Mouse (Mus musculus) embryonic fibroblast, embryonic 13.5 days (primary cell): ENCODE results near the gene Asap2. TPM values are rescaled to one million over a fixed set of nuclear protein-coding genes. Genes with fewer than 3 reads are reported as not detected.

Source experiments
- H3K27ac ChIP-seq: 2 replicates; pipeline ENCODE4 v1.5.1; 2012; ENCODE audit warnings: low read length, control low read depth, inconsistent platforms; ENCODE audit not compliant: insufficient read depth
- H3K4me1 ChIP-seq: 2 replicates; pipeline ENCODE4 v1.6.1; 2011; ENCODE audit warnings: low read length; ENCODE audit not compliant: control insufficient read depth, insufficient read depth
- H3K4me3 ChIP-seq: 2 replicates; pipeline ENCODE4 v1.5.1; 2011; ENCODE audit warnings: mild to moderate bottlenecking, control low read depth, low read length; ENCODE audit not compliant: insufficient read depth
- CTCF ChIP-seq: IDR thresholded peaks from 2 replicates; pipeline ENCODE4 v1.5.1; 2011; ENCODE audit warnings: mild to moderate bottlenecking, control low read depth, low read length, moderate library complexity, borderline replicate concordance; ENCODE audit not compliant: insufficient read depth
- POLR2A ChIP-seq: IDR thresholded peaks from 2 replicates; pipeline ENCODE4 v1.6.1; 2011; ENCODE audit warnings: low read depth, mild to moderate bottlenecking, control low read depth, low read length, moderate library complexity
- polyA plus RNA-seq: library from polyadenylated mRNA; stranded (reverse); fragments of >200 nt; gene quantifications from 2 replicates; pipeline ENCODE4 v1.2.4, GENCODE M21; 2011; ENCODE audit warnings: low read depth; ENCODE audit not compliant: missing spikeins, insufficient read length

Asap2 gene
- polyA plus RNA-seq, 1 experiment = 7.9 TPM

DNA sequence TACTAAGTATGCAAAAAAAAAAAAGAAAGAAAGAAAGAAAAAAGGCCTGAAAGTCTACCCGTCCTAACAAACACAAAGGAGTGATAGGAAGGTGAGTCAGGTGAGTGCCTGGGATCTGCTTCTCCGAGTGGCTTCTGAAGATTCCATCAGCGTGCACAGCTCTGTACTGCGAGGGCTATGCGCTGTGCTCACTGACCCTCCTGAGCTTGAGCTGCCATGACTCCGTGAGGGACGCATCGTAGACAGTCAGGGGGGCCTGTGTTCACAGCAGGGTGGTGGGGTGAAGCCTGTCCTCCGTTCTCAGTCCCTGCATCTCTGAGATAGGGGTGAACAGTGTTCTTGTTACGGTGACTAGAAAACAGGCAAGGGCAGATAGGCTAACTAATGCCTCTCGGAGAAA, 308.6 kb downstream of the Asap2 start:
- TF ChIP-seq POLR2A = no peak
- TF ChIP-seq CTCF = no peak
- H3K27ac ChIP-seq = no peak overlapping the region

GRCm38 (mm10) chr12:21301324-21301723, 311.1 kb downstream of the Asap2 start:
- no peak overlapping the region for H3K27ac ChIP-seq
- no peak for TF ChIP-seq CTCF
- no peak for TF ChIP-seq POLR2A

More for the DNA sequence above, 308.6 kb downstream of the Asap2 start:
- no peak overlapping the region for H3K4me3 ChIP-seq
- no peaks in the 10 kb centered on the region for H3K4me1 ChIP-seq

DNA sequence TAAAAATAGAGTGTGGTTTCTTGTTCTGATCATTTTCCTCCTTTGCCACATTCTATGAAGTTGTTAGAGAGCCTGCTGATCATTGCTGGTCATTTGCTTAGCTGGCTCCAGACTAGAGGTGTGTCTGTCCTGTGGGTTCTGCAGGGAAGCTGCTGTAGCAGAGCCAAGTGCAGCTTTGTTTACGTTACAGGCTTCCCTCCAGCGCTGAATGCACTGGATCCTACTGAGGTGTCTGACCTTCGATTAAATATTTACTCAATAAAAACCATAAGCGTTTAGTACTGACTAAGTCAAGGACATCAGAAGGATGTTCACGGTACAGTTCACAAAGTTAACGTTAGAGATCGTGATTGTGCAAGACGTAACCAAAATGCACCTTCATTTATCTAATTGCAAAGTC, 311.7 kb downstream of the Asap2 start:
- TF ChIP-seq POLR2A = no peak
- no peak for TF ChIP-seq CTCF
- no peaks in the 10 kb centered on the region for H3K4me1 ChIP-seq
- H3K4me3 ChIP-seq = no peak overlapping the region
- H3K27ac ChIP-seq = no peak overlapping the region

More at GRCm38 (mm10) chr12:21301324-21301723, 311.1 kb downstream of the Asap2 start:
- Histone ChIP-seq H3K4me1 (no peaks in the 10 kb centered on the region), H3K4me3 (no peak overlapping the region)

DNA sequence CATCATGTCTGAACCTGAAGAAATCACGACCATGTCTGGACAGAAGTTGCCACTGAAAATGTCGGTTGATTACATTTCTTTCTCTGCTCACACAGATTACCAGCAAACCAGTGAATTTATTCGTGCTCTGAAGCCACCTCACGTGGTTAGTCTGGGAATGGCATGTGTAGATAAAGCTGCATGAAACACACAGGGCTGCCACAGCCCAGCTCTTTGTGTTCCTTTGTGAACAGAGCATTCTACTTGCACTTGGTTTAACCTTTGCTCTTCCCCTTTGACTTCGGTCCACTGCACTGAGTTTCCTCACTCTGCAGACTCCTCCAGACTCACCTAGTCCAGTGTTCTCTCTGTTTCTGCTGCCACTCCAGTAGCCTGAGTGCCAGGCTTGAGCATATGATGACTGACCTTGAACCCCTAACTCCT, 312.1 kb downstream of the Asap2 start:
- Histone ChIP-seq H3K4me1 (no peaks in the 10 kb centered on the region), H3K27ac (no peak overlapping the region), H3K4me3 (no peak overlapping the region)
- TF ChIP-seq CTCF (no peak), POLR2A (no peak)

GRCm38 (mm10) chr12:21305741-21306140, 315.5 kb downstream of the Asap2 start:
- Histone ChIP-seq H3K4me1 (no peaks in the 10 kb centered on the region), H3K27ac (no peak overlapping the region), H3K4me3 (no peak overlapping the region)
- TF ChIP-seq CTCF (no peak), POLR2A (no peak)

DNA sequence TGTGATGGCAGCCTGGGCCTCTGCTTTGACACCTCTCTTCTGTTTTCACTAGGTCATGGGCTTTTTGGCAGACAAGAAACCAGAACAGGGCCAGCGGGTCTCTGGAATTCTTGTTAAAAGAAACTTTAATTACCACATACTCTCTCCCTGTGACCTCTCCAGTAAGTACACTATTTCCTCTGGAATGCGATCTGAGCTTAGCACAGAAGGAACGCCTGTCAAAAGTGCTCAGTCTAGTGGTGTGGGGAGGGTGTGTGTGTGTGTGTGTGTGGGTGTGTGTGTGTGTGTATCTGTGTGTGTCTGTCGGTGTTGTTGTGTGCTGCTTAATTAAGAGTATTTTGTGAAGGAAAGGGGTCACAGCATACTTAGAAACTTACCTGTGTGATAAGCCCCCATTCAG, 316.5 kb downstream of the Asap2 start:
- Histone ChIP-seq H3K27ac (no peak overlapping the region), H3K4me1 (no peaks in the 10 kb centered on the region), H3K4me3 (no peak overlapping the region)
- TF ChIP-seq CTCF (no peak), POLR2A (no peak)

GRCm38 (mm10) chr12:21312201-21312600, 321.9 kb downstream of the Asap2 start:
- Histone ChIP-seq H3K27ac (no peak overlapping the region), H3K4me1 (peaks cover 2% of the 10 kb centered on the region; the same call in 1 of the 2 replicates), H3K4me3 (no peak overlapping the region)
- TF ChIP-seq CTCF = no peak
- no peak for TF ChIP-seq POLR2A

- TF ChIP-seq POLR2A (peak; percentile 97), CTCF (no peak)
- Histone ChIP-seq H3K4me1 (peaks cover 5% of the 10 kb centered on the region; the same call in 1 of the 2 replicates), H3K27ac (peak within 1 kb of the TSS; percentile 73), H3K4me3 (peak within 1 kb of the TSS; percentile 85)
Measured at GRCm38 (mm10) chr12:21315923-21316868, 325.9 kb downstream of the Asap2 start, which contains the start of gene Iah1. TSS of gene Iah1 (plus strand) at chr12:21316389.

GRCm38 (mm10) chr12:21316869-21317265, 326.6 kb downstream of the Asap2 start:
- peak overlapping the region; percentile 85 for H3K4me3 ChIP-seq
- peaks cover 5% of the 10 kb centered on the region; the same call in 1 of the 2 replicates for H3K4me1 ChIP-seq
- no peak; the same call in 1 of the 2 replicates for TF ChIP-seq POLR2A
- TF ChIP-seq CTCF = no peak
- peak overlapping the region; percentile 73 for H3K27ac ChIP-seq

GRCm38 (mm10) chr12:21318143-21318895, 328.1 kb downstream of the Asap2 start:
- no peak overlapping the region for H3K27ac ChIP-seq
- H3K4me3 ChIP-seq = no peak overlapping the region
- H3K4me1 ChIP-seq = peaks cover 5% of the 10 kb centered on the region; the same call in 1 of the 2 replicates
- TF ChIP-seq POLR2A = no peak
- peak; percentile 45; the same call in 1 of the 2 replicates for TF ChIP-seq CTCF
